Mouse (Mus musculus): ENCODE results near the gene Dnajb12. TPM values are rescaled to one million over a fixed set of nuclear protein-coding genes. Genes with fewer than 3 reads are reported as not detected.
A peak's percentile ranks its signal among the peaks of the same experiment; 100 is the strongest.

Gene Dnajb12
- polyA plus RNA-seq, 1 experiment, result 47.7 TPM

DNA sequence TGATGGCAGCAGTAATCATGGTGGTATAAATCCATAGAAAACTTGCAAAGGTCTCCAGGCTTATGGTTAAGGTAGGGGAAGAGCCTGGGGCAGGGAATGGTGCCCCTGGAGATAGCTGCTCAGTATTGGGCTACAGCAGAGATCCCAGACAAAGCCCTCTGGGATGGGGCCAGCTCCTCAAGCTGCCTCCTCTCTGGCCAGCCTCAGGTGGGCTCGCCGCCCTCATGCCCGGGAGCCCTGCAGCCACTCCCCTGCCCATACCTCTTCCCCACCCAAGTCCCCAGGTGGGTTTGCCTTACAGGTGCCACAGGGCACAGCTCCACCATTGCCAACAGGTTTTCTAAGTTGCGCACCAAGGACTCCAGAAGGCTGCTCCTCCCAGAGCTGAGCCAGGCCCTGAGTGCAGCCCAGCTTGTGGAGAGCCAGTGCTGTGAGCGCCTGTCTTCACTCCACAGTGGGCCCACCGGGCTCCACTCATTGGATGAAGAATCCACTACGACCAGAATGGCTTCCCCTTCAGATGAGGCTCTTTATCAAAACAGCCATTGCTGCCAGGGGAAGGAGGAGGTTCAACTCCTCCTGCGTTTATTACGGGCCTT is 18.9 kb downstream of the Dnajb12 start:
- H3K27ac ChIP-seq (ENCODE audit: control insufficient read depth, insufficient read depth, low read depth, low read length), result no peak overlapping the region
- H3K4me1 ChIP-seq (ENCODE audit: control insufficient read depth, insufficient read depth, low read length), result peaks cover 13% of the 10 kb centered on the region
- peak overlapping the region; percentile 24; the same call in 1 of the 2 replicates for H3K4me3 ChIP-seq (ENCODE audit: control insufficient read depth, low read depth, low read length)
- H3K36me3 ChIP-seq (ENCODE audit: control insufficient read depth, insufficient read depth, low read length), result no peaks in the 10 kb centered on the region; the same call in 1 of the 2 replicates
- H3K27me3 ChIP-seq (ENCODE audit: control insufficient read depth, insufficient read depth, low read length), result no peaks in the 10 kb centered on the region
- TF ChIP-seq POLR2A (IDR thresholded peaks at IDR 0.05; ENCODE audit: control insufficient read depth, low read depth, low read length), result no peak
- TF ChIP-seq CTCF (IDR thresholded peaks at IDR 0.05; ENCODE audit: control insufficient read depth, insufficient read depth, insufficient replicate concordance, low read depth, low read length), result no peak

DNA sequence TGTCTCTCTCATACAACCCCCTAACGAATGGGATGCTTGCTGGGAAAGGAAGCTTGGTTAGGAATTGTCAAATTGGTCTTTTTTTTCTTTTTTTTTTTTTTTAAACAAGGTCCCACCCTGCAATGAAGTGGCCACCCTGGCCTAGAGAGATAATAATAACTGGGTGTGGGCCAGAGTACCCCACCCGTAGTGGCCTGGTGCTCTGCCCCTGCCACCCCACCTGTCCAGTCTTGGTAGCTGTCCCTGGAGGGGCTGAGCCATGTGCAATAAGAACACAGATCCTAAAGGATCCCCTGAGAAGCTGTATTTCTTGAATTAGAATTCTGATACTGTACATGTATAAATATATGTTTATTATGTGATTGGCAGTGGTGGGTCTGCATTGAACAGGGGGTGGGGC is 19.6 kb downstream of the Dnajb12 start:
- TF ChIP-seq POLR2A (IDR thresholded peaks at IDR 0.05; ENCODE audit: control insufficient read depth, low read depth, low read length), result no peak
- no peak for TF ChIP-seq CTCF (IDR thresholded peaks at IDR 0.05; ENCODE audit: control insufficient read depth, insufficient read depth, insufficient replicate concordance, low read depth, low read length)
- H3K27me3 ChIP-seq (ENCODE audit: control insufficient read depth, insufficient read depth, low read length), result no peaks in the 10 kb centered on the region
- H3K4me3 ChIP-seq (ENCODE audit: control insufficient read depth, low read depth, low read length), result no peak overlapping the region
- H3K4me1 ChIP-seq (ENCODE audit: control insufficient read depth, insufficient read depth, low read length), result peaks cover 13% of the 10 kb centered on the region
- no peaks in the 10 kb centered on the region; the same call in 1 of the 2 replicates for H3K36me3 ChIP-seq (ENCODE audit: control insufficient read depth, insufficient read depth, low read length)
- H3K27ac ChIP-seq (ENCODE audit: control insufficient read depth, insufficient read depth, low read depth, low read length), result no peak overlapping the region

DNA sequence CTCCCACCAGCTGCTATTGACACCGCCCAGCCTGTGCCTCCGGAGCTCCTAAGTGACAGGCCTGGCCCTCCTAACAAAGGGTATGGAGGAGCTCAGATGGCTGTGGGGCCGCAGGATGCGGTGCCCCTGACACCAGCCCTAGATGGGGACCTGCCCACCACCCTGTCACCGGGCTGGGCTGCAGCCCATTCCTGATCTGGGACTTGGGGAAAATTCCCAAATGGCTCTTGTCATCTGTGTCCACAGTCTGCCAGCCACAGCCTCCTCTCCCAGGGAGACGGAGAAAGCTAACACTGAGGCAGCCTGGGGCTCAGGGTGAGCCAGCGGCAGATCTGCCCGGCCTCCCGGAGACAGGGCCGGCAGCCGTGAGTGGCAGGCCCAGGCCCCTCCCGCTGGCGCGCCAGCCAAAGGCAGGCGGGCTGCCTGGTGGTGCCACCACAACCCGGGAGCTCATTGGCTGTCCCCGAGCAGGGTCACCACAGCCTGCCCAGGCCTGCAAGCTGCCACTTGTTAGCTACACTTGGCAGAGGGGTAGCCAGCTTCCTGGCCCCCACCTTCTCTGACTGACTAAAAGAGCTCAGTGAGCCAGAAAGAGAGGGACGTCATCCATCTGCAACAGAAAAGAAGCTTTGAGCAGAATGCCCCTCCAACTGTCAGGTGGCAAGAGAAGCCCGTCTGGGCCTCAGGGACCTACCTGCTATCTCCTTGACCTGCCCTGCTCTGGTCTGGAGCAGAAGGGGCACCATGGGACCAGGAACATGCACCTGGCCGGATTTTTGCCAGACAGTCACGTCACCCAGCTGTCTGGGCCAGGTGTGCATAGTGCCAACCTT is 20.2 kb downstream of the Dnajb12 start:
- Histone ChIP-seq H3K4me1 (ENCODE audit: control insufficient read depth, insufficient read depth, low read length) (peaks cover 13% of the 10 kb centered on the region), H3K27ac (ENCODE audit: control insufficient read depth, insufficient read depth, low read depth, low read length) (peak overlapping the region; percentile 5; the same call in 1 of the 2 replicates)

DNA sequence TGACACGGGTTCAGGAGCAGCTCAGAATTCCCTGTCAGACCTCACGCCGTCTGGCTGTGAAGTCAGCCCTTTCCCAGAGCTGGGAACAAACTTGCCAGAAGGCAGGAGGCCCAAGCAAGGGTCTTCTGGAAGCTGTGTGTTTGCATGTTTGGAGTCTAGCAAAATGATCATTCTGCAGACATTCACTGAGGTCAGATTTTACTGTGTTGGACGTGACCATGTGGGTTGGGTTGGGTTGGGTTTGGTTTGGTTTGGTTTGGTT is 20.7 kb downstream of the Dnajb12 start:
- no peak overlapping the region for H3K4me3 ChIP-seq (ENCODE audit: control insufficient read depth, low read depth, low read length)
- TF ChIP-seq POLR2A (IDR thresholded peaks at IDR 0.05; ENCODE audit: control insufficient read depth, low read depth, low read length), result no peak
- TF ChIP-seq CTCF (IDR thresholded peaks at IDR 0.05; ENCODE audit: control insufficient read depth, insufficient read depth, insufficient replicate concordance, low read depth, low read length), result no peak
- peaks cover 11% of the 10 kb centered on the region for H3K4me1 ChIP-seq (ENCODE audit: control insufficient read depth, insufficient read depth, low read length)

More for the DNA sequence above, 20.2 kb downstream of the Dnajb12 start:
- no peak overlapping the region for H3K4me3 ChIP-seq (ENCODE audit: control insufficient read depth, low read depth, low read length)
- H3K36me3 ChIP-seq (ENCODE audit: control insufficient read depth, insufficient read depth, low read length), result no peaks in the 10 kb centered on the region; the same call in 1 of the 2 replicates
- TF ChIP-seq POLR2A (IDR thresholded peaks at IDR 0.05; ENCODE audit: control insufficient read depth, low read depth, low read length), result 0 out of 2 replicates have a peak, but pooled peaks have one; percentile 13
- no peak for TF ChIP-seq CTCF (IDR thresholded peaks at IDR 0.05; ENCODE audit: control insufficient read depth, insufficient read depth, insufficient replicate concordance, low read depth, low read length)
- H3K27me3 ChIP-seq (ENCODE audit: control insufficient read depth, insufficient read depth, low read length), result no peaks in the 10 kb centered on the region

DNA sequence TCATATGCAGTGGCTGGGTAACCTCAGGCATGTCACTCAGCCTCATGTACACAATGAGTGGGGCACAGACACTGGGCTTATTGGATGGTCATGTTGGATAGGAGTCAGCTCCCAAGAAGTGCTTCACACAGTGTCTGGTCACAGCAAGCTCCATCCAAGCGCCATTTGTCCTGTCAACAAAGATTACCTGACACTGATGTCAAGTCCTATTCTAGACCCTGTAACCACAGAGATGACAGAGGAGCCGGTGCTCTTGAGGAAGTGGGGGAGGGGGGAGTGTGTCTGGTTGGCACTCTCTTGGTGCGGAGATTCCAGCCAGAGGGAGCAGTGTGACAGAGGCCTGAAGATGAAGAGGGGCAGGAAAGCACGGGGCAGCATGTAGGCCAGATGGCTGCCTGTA is 21.6 kb downstream of the Dnajb12 start:
- Histone ChIP-seq H3K27me3 (ENCODE audit: control insufficient read depth, insufficient read depth, low read length) (no peaks in the 10 kb centered on the region), H3K4me1 (ENCODE audit: control insufficient read depth, insufficient read depth, low read length) (peaks cover 11% of the 10 kb centered on the region), H3K36me3 (ENCODE audit: control insufficient read depth, insufficient read depth, low read length) (no peaks in the 10 kb centered on the region; the same call in 1 of the 2 replicates), H3K27ac (ENCODE audit: control insufficient read depth, insufficient read depth, low read depth, low read length) (no peak overlapping the region), H3K4me3 (ENCODE audit: control insufficient read depth, low read depth, low read length) (no peak overlapping the region)
- no peak for TF ChIP-seq POLR2A (IDR thresholded peaks at IDR 0.05; ENCODE audit: control insufficient read depth, low read depth, low read length)
- no peak for TF ChIP-seq CTCF (IDR thresholded peaks at IDR 0.05; ENCODE audit: control insufficient read depth, insufficient read depth, insufficient replicate concordance, low read depth, low read length)

More for the DNA sequence above, 20.7 kb downstream of the Dnajb12 start:
- Histone ChIP-seq H3K27me3 (ENCODE audit: control insufficient read depth, insufficient read depth, low read length) (no peaks in the 10 kb centered on the region), H3K36me3 (ENCODE audit: control insufficient read depth, insufficient read depth, low read length) (no peaks in the 10 kb centered on the region; the same call in 1 of the 2 replicates), H3K27ac (ENCODE audit: control insufficient read depth, insufficient read depth, low read depth, low read length) (peak overlapping the region; percentile 1; the same call in 1 of the 2 replicates)

DNA sequence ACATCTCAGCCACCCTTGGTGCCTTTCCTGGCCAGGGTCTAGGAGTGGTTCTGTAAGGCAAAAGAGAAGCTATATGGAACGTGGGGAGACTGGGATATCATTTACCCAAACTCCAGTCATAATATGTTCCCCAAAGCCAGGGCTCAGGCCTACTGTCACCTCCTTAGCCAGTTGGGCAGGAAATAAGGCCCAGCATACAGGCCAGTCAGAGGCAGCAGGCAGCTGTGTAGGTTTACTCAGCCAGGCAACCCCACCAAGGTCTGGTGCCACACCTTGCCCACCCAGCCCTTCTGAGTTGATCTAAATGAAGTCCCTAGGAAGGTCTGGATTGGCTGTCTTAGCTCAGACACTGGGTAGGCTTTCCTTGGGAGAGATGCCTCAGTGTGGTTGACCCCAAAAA is 22.1 kb downstream of the Dnajb12 start:
- H3K27ac ChIP-seq (ENCODE audit: control insufficient read depth, insufficient read depth, low read depth, low read length), result no peak overlapping the region
- H3K4me1 ChIP-seq (ENCODE audit: control insufficient read depth, insufficient read depth, low read length), result peaks cover 11% of the 10 kb centered on the region
- H3K27me3 ChIP-seq (ENCODE audit: control insufficient read depth, insufficient read depth, low read length), result no peaks in the 10 kb centered on the region
- H3K4me3 ChIP-seq (ENCODE audit: control insufficient read depth, low read depth, low read length), result no peak overlapping the region
- TF ChIP-seq POLR2A (IDR thresholded peaks at IDR 0.05; ENCODE audit: control insufficient read depth, low read depth, low read length) (no peak), CTCF (IDR thresholded peaks at IDR 0.05; ENCODE audit: control insufficient read depth, insufficient read depth, insufficient replicate concordance, low read depth, low read length) (no peak)
- H3K36me3 ChIP-seq (ENCODE audit: control insufficient read depth, insufficient read depth, low read length), result no peaks in the 10 kb centered on the region; the same call in 1 of the 2 replicates

DNA sequence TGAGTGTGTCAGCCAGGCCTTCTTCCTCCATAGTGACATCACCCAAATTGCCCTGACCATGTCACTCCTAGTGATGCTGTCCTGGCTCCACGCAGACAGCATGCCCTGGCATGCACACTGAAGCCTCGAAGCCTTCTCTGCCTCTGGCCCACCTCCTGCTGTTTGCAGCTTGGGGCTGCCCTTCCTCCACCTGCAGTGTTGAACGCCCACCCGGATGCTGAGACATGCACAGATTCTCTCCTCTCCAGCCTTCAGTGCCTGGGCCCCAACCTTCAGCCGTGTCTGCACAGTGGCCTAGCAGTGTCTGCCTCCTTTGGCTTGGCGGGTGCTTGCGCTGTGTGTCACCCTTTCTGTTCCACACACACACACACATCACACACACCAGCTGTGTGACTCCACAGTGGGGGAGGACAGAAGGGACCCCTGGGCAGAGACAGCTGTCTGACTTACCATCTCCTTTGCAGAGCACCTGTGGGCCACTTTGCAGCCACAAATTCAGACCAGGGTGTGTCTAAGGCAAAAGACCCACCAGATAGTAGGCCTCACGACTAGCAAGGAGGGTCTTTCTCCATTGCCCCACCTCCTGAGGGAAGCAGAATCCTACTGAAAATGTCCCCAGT is 22.7 kb downstream of the Dnajb12 start:
- Histone ChIP-seq H3K27me3 (ENCODE audit: control insufficient read depth, insufficient read depth, low read length) (no peaks in the 10 kb centered on the region), H3K27ac (ENCODE audit: control insufficient read depth, insufficient read depth, low read depth, low read length) (no peak overlapping the region), H3K4me1 (ENCODE audit: control insufficient read depth, insufficient read depth, low read length) (peaks cover 9% of the 10 kb centered on the region), H3K36me3 (ENCODE audit: control insufficient read depth, insufficient read depth, low read length) (no peaks in the 10 kb centered on the region; the same call in 1 of the 2 replicates), H3K4me3 (ENCODE audit: control insufficient read depth, low read depth, low read length) (no peak overlapping the region)
- TF ChIP-seq POLR2A (IDR thresholded peaks at IDR 0.05; ENCODE audit: control insufficient read depth, low read depth, low read length), result no peak
- TF ChIP-seq CTCF (IDR thresholded peaks at IDR 0.05; ENCODE audit: control insufficient read depth, insufficient read depth, insufficient replicate concordance, low read depth, low read length), result no peak
